In the genomic region with DNA sequence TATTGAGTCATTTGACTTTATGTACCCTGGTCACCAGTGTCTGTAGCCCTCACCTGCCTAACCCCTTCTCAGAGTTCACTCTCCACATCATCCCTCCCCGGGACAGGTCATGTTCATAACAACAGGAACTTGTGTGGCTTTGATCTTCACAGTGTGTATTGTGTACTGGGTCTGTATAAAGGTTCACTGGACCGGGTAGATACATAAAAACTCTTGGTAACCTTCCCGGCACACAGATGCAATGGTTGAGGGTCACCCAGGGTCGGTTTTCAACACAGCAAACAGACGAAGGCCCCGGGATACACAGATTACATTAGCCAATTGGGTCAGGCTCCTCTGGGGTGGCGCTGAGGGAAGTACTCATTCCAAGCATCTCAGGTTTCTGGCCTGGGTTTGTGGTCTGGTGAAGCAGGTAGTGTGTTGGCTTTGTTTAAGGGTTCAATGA, we compare ENCODE assay signal across 16 mouse cellular contexts. TPM values are rescaled to one million over a fixed set of nuclear protein-coding genes. Genes with fewer than 3 reads are reported as not detected.
A peak's percentile ranks its signal among the peaks of the same experiment; 100 is the strongest.
DNase-seq lines count a peak whose midpoint lies in the region; ATAC-seq and TF ChIP-seq lines count a peak whose summit lies in the region.
"Had no signal": no experiment of that assay in that cellular context is flagged by ENCODE, and none has a peak within 500 bp of the region (broad histone marks: within the 10 kb centered on the region; RNA-seq: fewer than 3 reads in every experiment).

No protein-coding gene starts in this region.

- H3K4me2 ChIP-seq in liver, embryonic 11.5 days, result no peak overlapping the region
- H3K4me2 ChIP-seq in limb, embryonic 13.5 days (replicated peaks), result no peak overlapping the region
- H3K4me2 ChIP-seq in stomach, embryonic 16.5 days (ENCODE audit: low read depth, low read length), result no peak overlapping the region
- no peak overlapping the region for H3K4me2 ChIP-seq in hindbrain, embryonic 13.5 days
- H3K4me2 ChIP-seq: hindbrain, embryonic 15.5 days; lung, embryonic 14.5 days; neural tube, embryonic 13.5 days had no signal

- DNase-seq in adrenal gland, adult 2 months, result peak; percentile 48
- no peak for DNase-seq in adrenal gland, adult 8-10 months
- DNase-seq in liver, adult 2 months (ENCODE audit: extremely low read depth, low read depth, low spot score), result peak; percentile 100
- DNase-seq in liver, embryonic 11.5 days (ENCODE audit: low spot score), result no peak
- no peak for DNase-seq in left cerebral cortex, postnatal 14 days (ENCODE audit: low spot score in 2 of 2)
- DNase-seq: cerebellum, adult 11-12 months; gastrocnemius, postnatal 14 days; heart, postnatal 14 days; lung, embryonic 14.5 days had no signal

- no peaks in the 10 kb centered on the region for H3K9me3 ChIP-seq in liver, embryonic 11.5 days (ENCODE audit: control insufficient read depth, low read length)
- no peaks in the 10 kb centered on the region for H3K9me3 ChIP-seq in limb, embryonic 13.5 days
- H3K9me3 ChIP-seq in stomach, embryonic 16.5 days (replicated peaks; ENCODE audit: control insufficient read depth, low read length), result no peaks in the 10 kb centered on the region
- H3K9me3 ChIP-seq in hindbrain, embryonic 13.5 days, result no peaks in the 10 kb centered on the region
- H3K9me3 ChIP-seq: hindbrain, embryonic 15.5 days; neural tube, embryonic 13.5 days had no signal

- no peak overlapping the region for H3K4me3 ChIP-seq in liver, adult 2 months (ENCODE audit: insufficient read depth, low read depth, low read length)
- H3K4me3 ChIP-seq in liver, embryonic 11.5 days (ENCODE audit: low read depth, low read length), result no peak overlapping the region
- no peak overlapping the region for H3K4me3 ChIP-seq in limb, embryonic 13.5 days
- no peak overlapping the region for H3K4me3 ChIP-seq in stomach, embryonic 16.5 days (replicated peaks; ENCODE audit: low read length)
- H3K4me3 ChIP-seq in hindbrain, embryonic 13.5 days, result no peak overlapping the region
- H3K4me3 ChIP-seq: erythroblast, embryonic 14.5 days; hindbrain, embryonic 15.5 days; neural tube, embryonic 13.5 days had no signal

- H3K79me2 ChIP-seq in liver, adult 2 months (ENCODE audit: control insufficient read depth, insufficient read depth, low read length), result peaks cover 34% of the 10 kb centered on the region

- H3K36me3 ChIP-seq in liver, adult 2 months (ENCODE audit: control insufficient read depth, insufficient read depth, low read length), result peaks cover 32% of the 10 kb centered on the region
- H3K36me3 ChIP-seq in liver, embryonic 11.5 days (ENCODE audit: control insufficient read depth, insufficient read depth, low read length), result no peaks in the 10 kb centered on the region
- peaks cover 12% of the 10 kb centered on the region for H3K36me3 ChIP-seq in limb, embryonic 13.5 days
- no peaks in the 10 kb centered on the region for H3K36me3 ChIP-seq in stomach, embryonic 16.5 days (ENCODE audit: control insufficient read depth, insufficient read depth, low read length)
- H3K36me3 ChIP-seq in hindbrain, embryonic 13.5 days, result peaks cover 16% of the 10 kb centered on the region
- H3K36me3 ChIP-seq: hindbrain, embryonic 15.5 days had no signal

- no peaks in the 10 kb centered on the region for H3K27me3 ChIP-seq in liver, adult 2 months (ENCODE audit: control insufficient read depth, insufficient read depth, low read length)
- no peaks in the 10 kb centered on the region for H3K27me3 ChIP-seq in liver, embryonic 11.5 days (replicated peaks; ENCODE audit: control insufficient read depth, insufficient read depth, low read length)
- H3K27me3 ChIP-seq in limb, embryonic 13.5 days, result no peaks in the 10 kb centered on the region
- H3K27me3 ChIP-seq in stomach, embryonic 16.5 days (ENCODE audit: control insufficient read depth, insufficient read depth, low read length), result no peaks in the 10 kb centered on the region
- H3K27me3 ChIP-seq in hindbrain, embryonic 13.5 days, result no peaks in the 10 kb centered on the region
- H3K27me3 ChIP-seq: hindbrain, embryonic 15.5 days; neural tube, embryonic 13.5 days had no signal

- 14% methylated on average over 7 of the region's 7 CpGs for WGBS in liver, adult 2 months
- WGBS in liver, embryonic 11.5 days, result 68% methylated on average over 7 of the region's 7 CpGs
- 46% methylated on average over 7 of the region's 7 CpGs for WGBS in limb, embryonic 13.5 days
- 41% methylated on average over 7 of the region's 7 CpGs for WGBS in stomach, embryonic 16.5 days
- WGBS in hindbrain, embryonic 13.5 days, result 69% methylated on average over 7 of the region's 7 CpGs

- intact Hi-C loops in left cerebral cortex, postnatal 14 days (cut with DNase I), result no loop called here

- peak overlapping the region; percentile 21 for H3K27ac ChIP-seq in liver, adult 2 months (replicated peaks; ENCODE audit: insufficient read depth, low read depth, low read length)
- no peak overlapping the region for H3K27ac ChIP-seq in liver, embryonic 11.5 days (ENCODE audit: low read depth, low read length)
- no peak overlapping the region for H3K27ac ChIP-seq in limb, embryonic 13.5 days
- H3K27ac ChIP-seq in stomach, embryonic 16.5 days (ENCODE audit: low read length), result no peak overlapping the region
- no peak overlapping the region for H3K27ac ChIP-seq in hindbrain, embryonic 13.5 days
- H3K27ac ChIP-seq: hindbrain, embryonic 15.5 days; neural tube, embryonic 13.5 days had no signal

- peaks cover 38% of the 10 kb centered on the region for H3K4me1 ChIP-seq in liver, adult 2 months (ENCODE audit: control insufficient read depth, insufficient read depth, low read length)
- H3K4me1 ChIP-seq in liver, embryonic 11.5 days (replicated peaks; ENCODE audit: control insufficient read depth, insufficient read depth, low read length), result peaks cover 2% of the 10 kb centered on the region
- H3K4me1 ChIP-seq in limb, embryonic 13.5 days, result peaks cover 13% of the 10 kb centered on the region
- peaks cover 11% of the 10 kb centered on the region for H3K4me1 ChIP-seq in stomach, embryonic 16.5 days (ENCODE audit: control insufficient read depth, insufficient read depth, low read length)
- peaks cover 25% of the 10 kb centered on the region for H3K4me1 ChIP-seq in hindbrain, embryonic 13.5 days (replicated peaks)

- H3K9ac ChIP-seq in liver, adult 2 months (ENCODE audit: low read depth, low read length), result peak overlapping the region; percentile 49; the same call in 1 of the 2 replicates
- no peak overlapping the region for H3K9ac ChIP-seq in liver, embryonic 11.5 days (ENCODE audit: low read depth, low read length)
- H3K9ac ChIP-seq in limb, embryonic 13.5 days, result no peak overlapping the region
- no peak overlapping the region for H3K9ac ChIP-seq in stomach, embryonic 16.5 days (ENCODE audit: low read length)
- no peak overlapping the region for H3K9ac ChIP-seq in hindbrain, embryonic 13.5 days
- H3K9ac ChIP-seq: hindbrain, embryonic 15.5 days; lung, embryonic 14.5 days; neural tube, embryonic 13.5 days had no signal

- no peak; the same call in 1 of the 2 replicates for ATAC-seq in liver, embryonic 11.5 days (replicated peaks; ENCODE audit: low FRiP score)
- peak; percentile 15; the same call in 1 of the 2 replicates for ATAC-seq in limb, embryonic 13.5 days (ENCODE audit: low FRiP score, low read depth)
- 0 out of 2 replicates have a peak, but pooled peaks have one; percentile 18 for ATAC-seq in stomach, embryonic 16.5 days (ENCODE audit: insufficient read depth, low FRiP score)
- no peak for ATAC-seq in hindbrain, embryonic 13.5 days (ENCODE audit: low FRiP score)
- ATAC-seq: forebrain, embryonic 16.5 days had no signal

- no peak for TF ChIP-seq POLR2A in liver, adult 2 months (IDR thresholded peaks at IDR 0.05; ENCODE audit: extremely low read depth, insufficient read depth, low read length)

- no peak for TF ChIP-seq CTCF in liver, adult 2 months (IDR thresholded peaks at IDR 0.05; ENCODE audit: low read depth, low read length)

RNA-seq across cellular contexts. Expression of gene Por, which starts 25.5 kb away (rescaled TPM):
- total RNA-seq in adrenal gland, adult 2 months (2021), result 100 to 1,000 TPM; 265 to 364 TPM
- polyA plus RNA-seq in adrenal gland, adult 2 months (2012; rRNA removed), result 371 and 563 TPM in 2 replicates
- total RNA-seq in adrenal gland, adult 8-10 months (2022), result 100 to 1,000 TPM; 229 to 400 (median 271) TPM
- total RNA-seq in liver, adult 2 months (2014; rRNA removed), result 284 and 345 TPM in 2 replicates
- polyA plus RNA-seq in liver, adult 2 months (2012; rRNA removed), result 211 and 254 TPM in 2 replicates
- 48.1 and 49.3 TPM in 2 replicates for polyA plus RNA-seq in liver, embryonic 11.5 days (2014; fragmentation: Nextera tagmentation; extraction: Ambion mirVana)
- 89.7 and 93.5 TPM in 2 replicates for polyA plus RNA-seq in limb, embryonic 13.5 days (2015; fragmentation: Nextera tagmentation; extraction: Ambion mirVana)
- 136 and 177 TPM in 2 replicates for polyA plus RNA-seq in stomach, embryonic 16.5 days (2015; fragmentation: Nextera tagmentation; extraction: Ambion mirVana)
- total RNA-seq in left cerebral cortex, postnatal 14 days (2021), result 10 to 100 TPM; 81.0 to 81.1 TPM
- polyA plus RNA-seq in hindbrain, embryonic 13.5 days (2015; fragmentation: Nextera tagmentation; extraction: Ambion mirVana), result 107 TPM in 2 replicates

RNA-seq across cellular contexts. Expression of gene Tmem120a, which starts 48.9 kb away (rescaled TPM):
- 10 to 100 TPM; 40.8 to 80.5 TPM for total RNA-seq in adrenal gland, adult 2 months (2021)
- 60.0 and 87.2 TPM in 2 replicates for polyA plus RNA-seq in adrenal gland, adult 2 months (2012; rRNA removed)
- total RNA-seq in adrenal gland, adult 8-10 months (2022), result 10 to 100 TPM; 33.3 to 60.0 (median 44.2) TPM
- 55.2 and 58.1 TPM in 2 replicates for total RNA-seq in liver, adult 2 months (2014; rRNA removed)
- polyA plus RNA-seq in liver, adult 2 months (2012; rRNA removed), result 52.9 and 76.6 TPM in 2 replicates
- polyA plus RNA-seq in liver, embryonic 11.5 days (2014; fragmentation: Nextera tagmentation; extraction: Ambion mirVana), result 23.2 and 23.7 TPM in 2 replicates
- polyA plus RNA-seq in limb, embryonic 13.5 days (2015; fragmentation: Nextera tagmentation; extraction: Ambion mirVana), result 49.3 and 49.4 TPM in 2 replicates
- 44.1 and 46.0 TPM in 2 replicates for polyA plus RNA-seq in stomach, embryonic 16.5 days (2015; fragmentation: Nextera tagmentation; extraction: Ambion mirVana)
- total RNA-seq in left cerebral cortex, postnatal 14 days (2021), result 10 to 100 TPM; 15.9 to 17.4 TPM
- 80.6 and 80.8 TPM in 2 replicates for polyA plus RNA-seq in hindbrain, embryonic 13.5 days (2015; fragmentation: Nextera tagmentation; extraction: Ambion mirVana)

Comparison
In these comparisons a context has a peak if more than half of its experiments do, and no peak if none do; other contexts are left out.
1. DNase-seq: peak in adrenal gland, adult 2 months (single experiment) and liver, adult 2 months (single experiment); none in adrenal gland, adult 8-10 months (single experiment), liver, embryonic 11.5 days (single experiment) and left cerebral cortex, postnatal 14 days (0 of 2).
2. ATAC-seq: peak in limb, embryonic 13.5 days (single experiment) and stomach, embryonic 16.5 days (single experiment); none in liver, embryonic 11.5 days (single experiment) and hindbrain, embryonic 13.5 days (single experiment).